Mouse (Mus musculus): ENCODE measurements around the gene Prkch.

- TF ChIP-seq USF1 (IDR thresholded peaks at IDR 0.05; ENCODE audit: low read depth): no peak
- no peak for TF ChIP-seq CTCF (IDR thresholded peaks at IDR 0.05; ENCODE audit: control insufficient read depth, insufficient read depth, insufficient read length)
- TF ChIP-seq MAX (IDR thresholded peaks at IDR 0.05): no peak
- TF ChIP-seq CEBPB (IDR thresholded peaks at IDR 0.05; ENCODE audit: low read depth): no peak
- TF ChIP-seq MYOG (IDR thresholded peaks at IDR 0.05; ENCODE audit: control insufficient read depth, extremely low read depth, insufficient read length): no peak
- no peak for TF ChIP-seq MYOD1 (IDR thresholded peaks at IDR 0.05; ENCODE audit: control insufficient read depth, insufficient read length, low read depth)
- no peak for TF ChIP-seq FOSL1 (IDR thresholded peaks at IDR 0.05; ENCODE audit: insufficient read depth, low read length, poor library complexity, severe bottlenecking)
These were observed 23.4 kb downstream of the Prkch start for GRCm38 (mm10) chr12:73608065-73608397.
